Mouse (Mus musculus) left cerebral cortex, postnatal 14 days (tissue): Measurements from ENCODE around the gene Tmcc2. TPM values are rescaled to one million over a fixed set of nuclear protein-coding genes. Genes with fewer than 3 reads are reported as not detected.
"Not testable (repeated sequence)": the region's sequence is repeated elsewhere in the genome, so short reads cannot be mapped to it uniquely, and the experiment has no call there.

Experiments used
- DNase-seq, 2 experiments: peaks; one replicate each; pipeline ENCODE4 v3.0.0; 2021 to 2022; ENCODE audit warnings: low spot score in 2 of 2, mixed read lengths in 1 of 2
- intact Hi-C: fragments of 180-260 bp; cut with DNase I; formaldehyde crosslinking; loops from one replicate; pipeline ENCODE4 v1.15.1; 2025
- total RNA-seq, 2 experiments: library from RNA; stranded (reverse); gene quantifications; 2 replicates each; pipeline ENCODE4 v1.2.3; 2021

Tmcc2 gene
- total RNA-seq, 2 experiments from 2014 or later: 128 to 132 TPM

DNA sequence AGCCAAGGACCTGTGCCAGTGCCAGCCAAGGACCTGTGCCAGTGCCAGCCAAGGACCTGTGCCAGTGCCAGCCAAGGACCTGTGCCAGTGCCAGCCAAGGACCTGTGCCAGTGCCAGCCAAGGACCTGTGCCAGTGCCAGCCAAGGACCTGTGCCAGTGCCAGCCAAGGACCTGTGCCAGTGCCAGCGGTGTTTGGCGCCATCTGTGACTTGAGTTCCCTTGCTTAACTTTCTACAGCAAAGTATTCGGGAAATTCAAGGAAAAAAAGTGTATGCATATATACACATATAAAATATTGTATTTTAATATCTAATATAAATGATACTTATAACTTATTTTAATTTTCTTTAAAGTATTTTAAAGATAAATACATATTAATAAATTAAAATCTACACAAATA lies 41.5 kb downstream of the Tmcc2 start:
- intact Hi-C loops, DNase-seq: not testable (repeated sequence)

DNA sequence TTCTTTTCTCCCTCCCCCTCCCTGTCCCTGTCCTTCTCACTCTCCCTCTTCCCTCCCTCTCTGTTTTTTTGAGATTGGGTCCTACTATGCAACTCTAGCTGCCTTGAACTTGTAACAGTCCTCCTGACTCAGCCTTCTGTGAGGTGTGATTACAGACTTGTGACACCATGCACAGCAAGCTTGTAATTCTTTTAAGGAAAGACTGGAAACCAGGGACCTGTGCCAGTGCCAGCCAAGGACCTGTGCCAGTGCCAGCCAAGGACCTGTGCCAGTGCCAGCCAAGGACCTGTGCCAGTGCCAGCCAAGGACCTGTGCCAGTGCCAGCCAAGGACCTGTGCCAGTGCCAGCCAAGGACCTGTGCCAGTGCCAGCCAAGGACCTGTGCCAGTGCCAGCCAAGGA lies 42.0 kb downstream of the Tmcc2 start:
- DNase-seq, intact Hi-C loops: not testable (repeated sequence)

DNA sequence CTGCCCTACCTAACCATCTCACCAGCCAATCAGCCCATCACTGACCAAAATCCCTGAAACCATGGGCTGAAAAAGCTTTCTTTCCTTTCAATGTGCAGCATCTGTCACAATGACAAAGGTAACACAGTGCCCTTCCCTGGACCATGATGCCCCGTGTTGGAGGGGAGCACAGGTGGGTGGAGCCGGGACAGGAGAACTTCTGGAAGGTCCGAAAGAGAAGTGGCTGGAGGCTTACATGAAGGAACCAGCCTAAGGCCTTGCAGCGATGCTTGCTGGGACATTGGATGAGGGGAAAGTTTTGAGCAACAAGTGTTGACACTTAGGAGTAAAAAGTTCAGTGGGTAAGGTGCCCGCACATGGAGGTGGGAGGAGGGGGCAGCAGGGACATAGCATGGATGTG lies 42.7 kb downstream of the Tmcc2 start:
- intact Hi-C loops: no loop called here

DNA sequence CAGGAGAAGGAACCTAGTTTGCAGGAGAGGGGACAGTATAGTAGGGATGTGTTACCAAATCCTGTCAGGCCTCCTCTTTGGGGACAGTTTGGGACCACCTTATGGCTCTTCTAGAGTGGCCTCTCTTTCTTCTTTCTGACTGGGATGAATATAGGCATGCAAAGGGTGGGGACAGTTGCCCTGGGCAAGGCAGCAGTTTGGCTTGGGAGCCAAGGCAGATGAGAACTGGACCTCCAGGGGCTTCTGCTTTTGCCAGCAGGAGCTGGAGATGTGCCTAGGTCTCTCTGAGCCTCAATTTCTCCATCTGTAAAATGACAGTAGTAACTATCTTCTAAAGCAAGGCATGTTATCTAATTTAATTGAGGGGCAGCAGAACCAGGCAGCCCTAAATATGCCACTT lies 44.1 kb downstream of the Tmcc2 start:
- DNase-seq: no peak
- intact Hi-C loops: no loop called here

More for the DNA sequence above, 42.7 kb downstream of the Tmcc2 start:
- DNase-seq: no peak

DNA sequence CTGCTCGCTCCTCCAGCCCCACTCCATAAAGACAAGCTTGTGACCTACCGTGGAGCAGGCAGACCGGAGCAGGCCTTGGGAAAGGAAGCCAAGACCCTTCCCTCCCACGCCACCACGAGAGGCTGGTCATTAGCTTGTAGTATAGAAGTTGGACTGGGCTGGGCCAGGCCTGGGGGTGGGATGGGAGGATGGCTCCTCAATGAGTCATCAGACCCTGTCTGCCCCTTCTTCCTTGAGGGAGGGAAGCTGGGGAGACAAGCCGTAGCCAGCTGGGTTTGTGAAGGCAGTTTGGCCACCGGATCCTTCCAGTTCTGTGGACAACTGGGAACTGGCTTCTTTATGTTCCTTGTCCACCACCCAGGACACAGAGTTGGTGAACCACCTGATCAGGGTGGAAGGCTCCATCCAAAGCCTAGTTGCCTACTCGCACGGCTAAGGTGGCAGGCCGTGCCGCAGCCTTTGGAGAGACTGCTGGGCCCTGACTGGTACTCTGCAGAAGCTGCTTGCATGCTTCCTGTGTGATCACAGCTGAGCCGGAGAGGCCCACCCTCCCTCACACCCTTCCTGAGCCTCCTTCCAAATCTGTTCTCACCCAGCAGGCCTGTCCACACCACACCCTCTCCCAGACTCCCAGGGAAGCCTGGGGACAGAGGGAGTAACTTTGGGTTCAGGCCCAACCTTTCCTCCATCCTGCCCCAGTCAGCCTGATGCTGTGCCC lies 44.8 kb downstream of the Tmcc2 start:
- intact Hi-C loops: no loop called here
- DNase-seq: no peak

DNA sequence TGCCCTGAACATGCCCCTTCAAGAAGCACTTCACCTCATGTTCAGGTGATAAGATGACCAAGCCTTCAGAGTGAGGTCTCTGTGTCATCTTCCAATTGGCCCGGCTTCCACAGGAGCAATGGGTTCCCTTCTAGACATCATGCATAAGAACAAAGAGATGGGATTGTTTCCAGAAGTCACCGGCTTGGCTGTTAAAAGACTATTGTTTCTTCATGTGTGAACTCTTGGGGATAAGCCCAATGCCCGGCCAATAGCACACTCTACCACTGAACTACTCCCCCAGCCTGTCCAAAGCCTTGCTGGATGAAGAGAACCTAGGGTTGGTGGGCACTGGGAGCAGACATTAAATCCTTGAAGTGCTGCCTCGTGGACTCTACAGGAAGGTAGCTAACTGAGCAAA lies 45.6 kb downstream of the Tmcc2 start:
- DNase-seq: no peak
- intact Hi-C loops: no loop called here

DNA sequence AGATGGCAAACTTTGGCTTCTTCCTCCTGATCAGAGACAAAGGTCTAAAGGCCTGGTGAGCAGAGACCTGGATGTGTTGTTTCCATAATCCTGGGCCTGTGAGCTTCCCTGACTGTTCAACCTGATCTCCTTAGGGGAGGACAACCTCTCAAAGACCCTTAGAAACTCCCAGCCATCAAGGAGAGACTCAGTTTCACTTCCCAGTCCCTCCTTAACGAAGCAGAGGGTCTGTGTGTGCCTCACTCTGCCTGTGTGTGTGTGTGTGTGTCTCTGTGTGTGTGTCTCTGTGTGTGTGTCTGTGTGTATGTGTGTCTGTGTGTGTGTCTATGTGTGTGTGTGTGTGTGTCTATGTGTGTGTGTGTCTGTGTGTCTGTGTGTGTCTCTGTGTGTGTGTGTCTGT lies 47.4 kb downstream of the Tmcc2 start:
- intact Hi-C loops: no loop called here
- DNase-seq: no peak

GRCm38 (mm10) chr1:132343191-132343590 lies 47.9 kb downstream of the Tmcc2 start:
- intact Hi-C loops: no loop called here
- DNase-seq: no peak

- intact Hi-C loops: no loop called here
Observed at GRCm38 (mm10) chr1:132342518-132342917, 48.6 kb downstream of the Tmcc2 start.

GRCm38 (mm10) chr1:132341731-132342501 lies 49.2 kb downstream of the Tmcc2 start:
- intact Hi-C loops: no loop called here

More at GRCm38 (mm10) chr1:132342518-132342917, 48.6 kb downstream of the Tmcc2 start:
- DNase-seq: no peak

DNA sequence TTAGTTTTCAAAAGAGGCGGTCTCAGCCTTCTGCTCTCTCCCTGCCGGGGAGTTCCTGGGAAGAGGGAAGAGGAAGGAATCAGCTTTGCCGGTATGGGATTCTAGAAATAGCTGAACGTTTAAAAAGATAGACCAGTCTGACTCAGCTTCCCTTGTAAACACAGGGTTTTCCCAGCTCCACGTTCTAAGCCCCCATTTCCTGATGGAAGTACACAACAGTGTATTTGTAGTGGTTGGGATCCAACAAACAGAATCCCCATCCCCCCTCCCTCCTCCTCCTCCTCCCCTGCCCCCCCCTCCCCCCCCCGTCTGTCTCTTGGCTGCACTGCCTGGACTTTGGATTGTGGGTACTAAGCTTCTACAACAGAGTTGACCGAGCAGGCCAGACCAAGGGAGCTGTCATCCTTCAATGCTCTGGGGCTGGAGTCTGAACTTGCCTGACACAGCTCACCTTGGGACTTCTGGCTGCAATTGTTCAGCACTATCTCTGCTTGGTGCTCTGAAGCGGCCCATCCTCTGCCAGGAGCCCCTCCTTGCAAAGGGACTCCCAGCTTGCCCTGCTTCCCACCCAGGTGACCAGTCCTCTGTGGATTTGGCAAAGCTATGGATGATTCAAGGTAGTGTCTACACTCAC lies 52.9 kb downstream of the Tmcc2 start:
- intact Hi-C loops: no loop called here

More at GRCm38 (mm10) chr1:132341731-132342501, 49.2 kb downstream of the Tmcc2 start:
- DNase-seq: no peak

DNA sequence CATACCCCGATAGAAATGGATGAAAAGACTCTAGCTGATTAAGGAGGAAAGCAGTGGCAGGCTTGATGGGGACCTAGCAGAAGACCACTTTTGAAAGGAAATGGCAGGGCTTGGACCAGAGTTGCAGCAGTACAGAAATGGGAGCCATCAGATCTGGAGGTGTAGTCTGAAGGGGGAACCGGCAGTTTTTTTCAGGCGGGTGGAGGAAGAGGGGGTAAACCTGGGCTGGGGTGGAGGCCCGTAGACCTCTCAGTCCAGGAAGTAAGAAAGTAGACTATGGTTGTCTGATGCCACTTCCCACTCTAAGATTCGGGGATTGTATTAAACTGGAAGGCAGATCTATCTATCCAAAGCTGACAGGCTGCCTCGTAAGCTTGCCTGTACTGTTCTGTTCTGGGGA lies 54.2 kb downstream of the Tmcc2 start:
- DNase-seq: no peak
- intact Hi-C loops: no loop called here

More for the DNA sequence above, 52.9 kb downstream of the Tmcc2 start:
- no peak for DNase-seq

- intact Hi-C loops: no loop called here
Observed at GRCm38 (mm10) chr1:132335378-132335965, 55.6 kb downstream of the Tmcc2 start.

GRCm38 (mm10) chr1:132334178-132334801 lies 56.8 kb downstream of the Tmcc2 start:
- no peak for DNase-seq
- intact Hi-C loops: no loop called here

More at GRCm38 (mm10) chr1:132335378-132335965, 55.6 kb downstream of the Tmcc2 start:
- no peak for DNase-seq

GRCm38 (mm10) chr1:132333675-132334141 lies 57.4 kb downstream of the Tmcc2 start:
- DNase-seq: no peak
- intact Hi-C loops: no loop called here

DNA sequence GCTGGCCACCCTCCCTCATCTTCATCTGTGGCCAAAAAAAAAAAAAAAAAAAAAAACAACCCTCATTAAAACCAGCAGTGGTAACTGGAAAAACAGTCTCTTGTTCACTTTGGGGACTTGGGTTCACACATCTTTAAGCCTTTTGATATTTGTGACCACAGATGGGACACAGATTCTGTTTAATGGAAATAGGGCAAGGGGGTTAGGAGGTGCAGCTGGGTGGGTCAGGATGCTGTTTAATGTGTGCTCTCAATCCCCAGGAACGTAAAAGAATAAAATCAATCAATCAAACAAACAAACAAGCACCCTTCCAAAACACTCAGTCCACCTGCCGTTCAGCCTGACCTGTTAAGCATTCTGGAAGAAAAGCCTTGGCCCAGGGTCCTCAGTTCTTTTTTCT lies 57.9 kb downstream of the Tmcc2 start:
- intact Hi-C loops: no loop called here
- no peak for DNase-seq

GRCm38 (mm10) chr1:132331283-132331682 lies 59.8 kb downstream of the Tmcc2 start:
- intact Hi-C loops: no loop called here
- no peak for DNase-seq

DNA sequence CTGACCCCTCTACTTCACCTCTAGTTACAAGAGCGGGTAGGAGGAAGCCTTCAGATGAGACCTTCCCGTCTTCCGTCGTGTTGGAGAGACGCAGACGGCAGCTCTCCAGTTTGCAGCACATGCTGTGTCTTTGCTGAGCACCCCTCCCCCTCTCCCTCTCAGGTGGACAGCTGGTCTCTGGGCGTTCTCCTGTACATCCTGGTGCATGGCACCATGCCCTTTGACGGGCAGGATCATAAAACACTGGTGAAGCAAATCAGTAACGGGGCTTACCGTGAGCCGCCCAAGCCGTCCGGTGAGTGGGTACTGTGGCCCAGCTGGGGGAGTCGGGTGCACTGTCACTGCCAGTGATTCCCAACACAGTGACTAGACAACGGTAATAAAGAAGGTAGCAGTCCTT lies 60.7 kb downstream of the Tmcc2 start:
- intact Hi-C loops: no loop called here
- DNase-seq: no peak

DNA sequence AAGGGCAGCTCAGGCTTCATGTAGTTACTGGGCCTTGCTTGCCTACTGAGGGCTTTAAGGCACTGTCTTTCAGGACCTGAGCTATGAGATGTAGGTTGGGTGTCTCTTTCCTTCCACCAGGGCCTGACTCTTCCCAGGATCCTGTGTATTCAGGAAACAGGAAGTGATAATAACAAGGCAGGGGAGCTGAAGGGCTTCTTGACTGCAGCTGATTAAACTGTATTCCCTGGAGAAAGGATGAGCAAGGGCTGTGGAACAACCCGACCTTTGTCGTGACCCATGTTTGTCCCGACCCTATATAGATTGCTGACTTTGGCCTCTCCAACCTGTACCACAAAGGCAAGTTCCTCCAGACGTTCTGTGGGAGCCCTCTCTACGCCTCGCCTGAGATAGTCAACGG lies 61.4 kb downstream of the Tmcc2 start:
- no peak for DNase-seq
- intact Hi-C loops: no loop called here
